Mouse (Mus musculus) heart, postnatal 36 days (tissue): ENCODE results near the gene Rab37. TPM values are rescaled to one million over a fixed set of nuclear protein-coding genes. Genes with fewer than 3 reads are reported as not detected.

Experiments
- DNase-seq, 2 experiments: peaks; one replicate each; pipeline ENCODE4 v3.0.0; 2021 to 2022
- intact Hi-C: fragments of 180-260 bp; cut with DNase I; formaldehyde crosslinking; loops from one replicate; pipeline ENCODE4 v1.15.1; 2025
- total RNA-seq, 2 experiments: library from RNA; stranded (reverse); gene quantifications; 2 replicates each; pipeline ENCODE4 v1.2.3; 2021

The Rab37 gene
- total RNA-seq, 2 experiments from 2014 or later: 0.54 to 0.72 TPM

GRCm38 (mm10) chr11:115083376-115084139 is 7.7 kb upstream of the Rab37 start:
- peak; percentile 78 to 79 for DNase-seq
- intact Hi-C loops: loop anchor here (1.0 to 5.0 kb wide), 3 partner anchors 70 to 184 kb away; partner anchors contain the start of gene Grin2c

GRCm38 (mm10) chr11:115084595-115084994 is 6.6 kb upstream of the Rab37 start:
- intact Hi-C loops: loop anchor here (5.0 kb wide), 1 partner anchor 183 kb away; the partner anchor contains the start of gene Grin2c
- DNase-seq: no peak

GRCm38 (mm10) chr11:115085064-115085463 is 6.2 kb upstream of the Rab37 start:
- no peak for DNase-seq
- intact Hi-C loops: no loop called here

- DNase-seq: no peak
- intact Hi-C loops: no loop called here
These were observed 5.0 kb upstream of the Rab37 start for GRCm38 (mm10) chr11:115086213-115086612.

GRCm38 (mm10) chr11:115089853-115090252 is 1.4 kb upstream of the Rab37 start:
- intact Hi-C loops: no loop called here
- no peak for DNase-seq

GRCm38 (mm10) chr11:115092140-115092539 is 909 bp downstream of the Rab37 start:
- intact Hi-C loops: no loop called here
- no peak for DNase-seq

GRCm38 (mm10) chr11:115098203-115098932 is 7.1 kb downstream of the Rab37 start:
- peak in 1 of 2 experiments; percentile 8 for DNase-seq
- intact Hi-C loops: no loop called here

- intact Hi-C loops: no loop called here
These were observed 8.1 kb downstream of the Rab37 start for GRCm38 (mm10) chr11:115099241-115099840.

GRCm38 (mm10) chr11:115100032-115100621 is 8.9 kb downstream of the Rab37 start:
- DNase-seq: no peak

More at GRCm38 (mm10) chr11:115099241-115099840, 8.1 kb downstream of the Rab37 start:
- DNase-seq: no peak

GRCm38 (mm10) chr11:115100741-115101140 is 9.5 kb downstream of the Rab37 start:
- no peak for DNase-seq
- intact Hi-C loops: no loop called here

More at GRCm38 (mm10) chr11:115100032-115100621, 8.9 kb downstream of the Rab37 start:
- intact Hi-C loops: no loop called here

GRCm38 (mm10) chr11:115101615-115102051 is 10.4 kb downstream of the Rab37 start:
- intact Hi-C loops: no loop called here
- DNase-seq: no peak

GRCm38 (mm10) chr11:115102116-115102515 is 10.9 kb downstream of the Rab37 start:
- DNase-seq: no peak

GRCm38 (mm10) chr11:115103470-115104413 is 12.5 kb downstream of the Rab37 start:
- intact Hi-C loops: no loop called here
- DNase-seq: no peak

More at GRCm38 (mm10) chr11:115102116-115102515, 10.9 kb downstream of the Rab37 start:
- intact Hi-C loops: no loop called here

- intact Hi-C loops: no loop called here
- DNase-seq: no peak
These were observed 13.7 kb downstream of the Rab37 start for GRCm38 (mm10) chr11:115104769-115105563.

GRCm38 (mm10) chr11:115106638-115107037 is 15.4 kb downstream of the Rab37 start:
- intact Hi-C loops: no loop called here
- no peak for DNase-seq

- intact Hi-C loops: no loop called here
- DNase-seq: no peak
These were observed 16.2 kb downstream of the Rab37 start for GRCm38 (mm10) chr11:115107403-115107916.

GRCm38 (mm10) chr11:115108176-115108575 is 16.9 kb downstream of the Rab37 start:
- intact Hi-C loops: no loop called here
- DNase-seq: no peak

- no peak for DNase-seq
- intact Hi-C loops: no loop called here
These were observed 19.0 kb downstream of the Rab37 start for GRCm38 (mm10) chr11:115110271-115110670.
